Mouse (Mus musculus) E14TG2a.4 (cell line): Measurements from ENCODE around the gene B4galt1.

Experiments
- H3K27me3 ChIP-seq: 2 replicates; pipeline ENCODE4 v1.6.1; 2014; ENCODE audit warnings: low read length, control low read depth; ENCODE audit not compliant: insufficient read depth
- H3K36me3 ChIP-seq: 2 replicates; pipeline ENCODE4 v1.6.1; 2014; ENCODE audit warnings: low read length, control low read depth; ENCODE audit not compliant: insufficient read depth
- H3K4me1 ChIP-seq: replicated peaks from 2 replicates; pipeline ENCODE4 v1.6.1; 2014; ENCODE audit warnings: low read depth, low read length, control low read depth
- H3K4me3 ChIP-seq: replicated peaks from 2 replicates; pipeline ENCODE4 v1.5.1; 2014; ENCODE audit warnings: mild to moderate bottlenecking, low read length
- H3K9me3 ChIP-seq: 2 replicates; pipeline ENCODE4 v1.6.1; 2014; ENCODE audit warnings: low read length, control low read depth
- CTCF ChIP-seq: conservative IDR thresholded peaks from 2 replicates; pipeline ENCODE4 v1.5.1; 2014; ENCODE audit warnings: low read length
- NANOG ChIP-seq: IDR thresholded peaks from 2 replicates; pipeline ENCODE4 v1.6.1; 2014; ENCODE audit warnings: borderline replicate concordance, low read length, mixed read lengths
- POU5F1 ChIP-seq: IDR thresholded peaks from 2 replicates; pipeline ENCODE4 v1.6.1; 2014; ENCODE audit warnings: low read length, borderline replicate concordance

The B4galt1 gene

DNA sequence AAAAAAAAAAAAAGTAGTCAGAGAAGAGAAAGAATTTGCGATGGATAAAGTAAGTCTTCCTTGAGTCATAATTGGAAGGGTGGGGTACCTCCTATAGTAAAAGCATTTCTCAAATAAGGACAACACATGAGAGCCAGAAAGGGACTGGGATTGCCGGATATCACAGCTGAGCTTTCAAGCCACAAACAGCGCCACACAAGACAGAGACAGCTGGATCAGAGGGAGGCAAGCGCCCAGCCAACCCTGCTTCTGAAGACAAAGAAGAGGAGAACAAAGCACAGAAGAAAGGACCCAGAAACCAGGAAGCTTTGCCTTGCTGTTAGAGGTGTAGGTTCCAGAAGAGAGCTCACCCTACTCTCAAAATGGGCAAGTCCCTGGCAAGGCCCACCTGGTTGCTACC, 67.2 kb downstream of the B4galt1 start:
- TF ChIP-seq NANOG, result no peak
- no peak for TF ChIP-seq CTCF
- Histone ChIP-seq H3K36me3 (no peaks in the 10 kb centered on the region), H3K4me3 (no peak overlapping the region), H3K27me3 (no peaks in the 10 kb centered on the region), H3K4me1 (peaks cover 66% of the 10 kb centered on the region), H3K9me3 (no peaks in the 10 kb centered on the region)

DNA sequence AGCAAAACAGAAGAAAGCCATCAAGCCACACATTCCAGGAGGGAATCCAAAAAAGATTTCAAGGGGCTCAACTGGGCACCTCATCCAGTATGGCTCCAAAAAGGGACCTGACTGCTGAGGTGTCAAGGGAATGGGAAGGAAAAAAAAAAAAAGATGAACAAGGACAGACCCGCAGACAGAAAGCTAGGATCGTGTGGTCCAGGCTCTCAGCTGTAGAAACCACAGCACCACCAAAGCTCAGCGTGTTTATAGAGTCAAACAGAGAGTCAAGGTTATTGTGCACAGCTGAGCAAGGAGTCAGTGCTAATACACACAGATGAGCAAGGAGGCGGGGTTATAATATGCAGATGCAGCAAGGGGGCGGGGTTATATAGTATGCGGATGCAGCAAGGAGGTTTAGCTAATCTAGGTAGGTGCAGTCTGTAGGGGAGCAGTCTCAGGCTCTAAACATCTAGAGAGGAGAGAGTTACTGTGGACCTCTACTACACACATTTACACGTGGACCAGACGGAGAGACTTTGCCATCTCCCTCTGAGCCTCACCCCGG, 68.1 kb downstream of the B4galt1 start:
- peaks cover 75% of the 10 kb centered on the region for H3K4me1 ChIP-seq
- no peaks in the 10 kb centered on the region for H3K9me3 ChIP-seq
- H3K27me3 ChIP-seq, result no peaks in the 10 kb centered on the region
- no peaks in the 10 kb centered on the region for H3K36me3 ChIP-seq
- no peak overlapping the region; the same call in 1 of the 2 replicates for H3K4me3 ChIP-seq
- TF ChIP-seq POU5F1 (no peak), CTCF (no peak), NANOG (no peak)

DNA sequence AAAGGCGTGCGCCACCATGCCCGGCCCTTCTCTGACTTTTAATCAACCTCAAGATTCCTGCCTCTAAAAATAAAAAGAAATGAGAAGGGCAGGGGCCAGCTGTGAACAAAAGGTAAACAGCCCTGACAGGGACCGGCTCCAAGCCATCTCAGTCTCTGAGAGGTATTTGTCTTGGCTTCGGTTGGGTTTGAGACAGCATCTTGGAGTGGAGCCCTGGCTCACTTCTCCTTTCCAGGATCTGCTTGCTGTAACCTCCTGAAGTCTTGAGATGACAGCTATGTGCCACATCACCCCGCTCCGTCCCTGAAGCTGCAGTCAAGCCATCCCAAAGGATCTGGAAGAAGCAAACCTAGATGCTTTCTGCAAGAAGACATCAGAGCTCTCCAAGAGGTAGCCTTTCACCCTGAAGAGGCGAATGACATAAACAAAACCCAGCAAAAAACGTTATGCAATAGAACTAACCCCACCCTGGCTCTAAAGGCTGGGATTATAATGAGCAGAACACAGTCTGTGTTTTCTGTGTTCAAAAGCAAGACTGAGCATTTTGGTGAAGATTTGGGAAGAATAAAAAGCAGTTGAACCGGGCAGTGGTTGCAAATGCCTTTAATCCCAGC, 69.1 kb downstream of the B4galt1 start:
- Histone ChIP-seq H3K27me3 (no peaks in the 10 kb centered on the region), H3K4me3 (no peak overlapping the region), H3K9me3 (no peaks in the 10 kb centered on the region), H3K4me1 (peaks cover 83% of the 10 kb centered on the region), H3K36me3 (no peaks in the 10 kb centered on the region)
- no peak for TF ChIP-seq NANOG

DNA sequence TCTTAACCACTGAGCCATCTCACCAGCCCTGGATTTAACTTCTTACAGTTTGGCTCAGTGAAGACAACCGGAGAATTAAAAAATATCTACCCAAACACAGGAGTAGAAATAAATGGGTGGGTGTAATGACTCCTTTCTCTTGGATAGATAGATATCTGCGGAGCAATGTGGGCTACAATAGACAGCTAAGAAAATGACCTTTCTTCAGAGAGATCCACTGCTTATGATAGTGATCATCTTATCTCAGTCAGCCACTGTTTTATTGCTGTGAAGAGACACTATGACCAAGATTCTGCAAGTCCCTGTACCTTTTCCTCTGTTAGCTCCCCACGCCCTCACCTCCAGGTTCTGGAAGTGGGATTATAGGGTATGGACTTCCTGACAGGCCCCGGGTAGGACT, 70.8 kb downstream of the B4galt1 start:
- H3K4me3 ChIP-seq, result no peak overlapping the region
- TF ChIP-seq NANOG, result no peak
- TF ChIP-seq CTCF, result no peak
- peaks cover 93% of the 10 kb centered on the region for H3K4me1 ChIP-seq
- no peaks in the 10 kb centered on the region for H3K27me3 ChIP-seq
- no peaks in the 10 kb centered on the region for H3K9me3 ChIP-seq
- H3K36me3 ChIP-seq, result no peaks in the 10 kb centered on the region

DNA sequence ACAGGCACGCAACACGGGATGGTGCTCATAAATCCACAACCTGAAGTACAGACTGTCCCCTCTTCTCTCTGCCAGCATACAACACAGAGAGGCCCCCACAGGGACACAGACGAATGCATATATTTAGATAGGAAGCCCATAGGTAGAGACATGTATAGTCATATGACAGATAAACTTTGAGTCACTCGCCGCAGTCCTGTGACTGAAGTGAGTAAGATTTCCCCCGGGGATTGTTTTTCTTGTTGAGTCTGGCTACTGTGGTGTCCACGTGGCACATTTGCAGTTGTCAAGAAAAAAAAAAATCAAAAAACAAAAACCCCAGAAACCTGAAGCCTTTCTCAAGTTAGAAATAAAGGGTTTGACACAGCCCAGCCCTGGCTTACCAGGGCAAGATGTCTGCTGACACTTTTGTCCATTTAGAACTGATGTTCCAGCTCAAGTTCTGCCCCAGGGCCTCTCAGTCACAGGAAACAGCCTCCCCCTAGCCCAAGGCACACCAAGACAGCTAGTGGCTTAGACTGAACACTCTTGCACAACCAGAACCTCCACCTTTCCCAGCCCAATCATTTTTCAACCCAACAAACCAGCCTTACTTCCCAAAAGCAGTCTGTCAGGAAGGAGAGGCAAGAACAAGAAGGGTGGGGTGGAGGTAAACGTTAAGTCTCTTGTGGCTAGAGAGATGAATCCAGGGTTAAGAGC, 71.9 kb downstream of the B4galt1 start:
- TF ChIP-seq POU5F1 (no peak), CTCF (no peak), NANOG (no peak)
- Histone ChIP-seq H3K9me3 (no peaks in the 10 kb centered on the region), H3K4me3 (peak overlapping the region; percentile 58), H3K4me1 (peaks cover 94% of the 10 kb centered on the region), H3K36me3 (no peaks in the 10 kb centered on the region), H3K27me3 (no peaks in the 10 kb centered on the region)

DNA sequence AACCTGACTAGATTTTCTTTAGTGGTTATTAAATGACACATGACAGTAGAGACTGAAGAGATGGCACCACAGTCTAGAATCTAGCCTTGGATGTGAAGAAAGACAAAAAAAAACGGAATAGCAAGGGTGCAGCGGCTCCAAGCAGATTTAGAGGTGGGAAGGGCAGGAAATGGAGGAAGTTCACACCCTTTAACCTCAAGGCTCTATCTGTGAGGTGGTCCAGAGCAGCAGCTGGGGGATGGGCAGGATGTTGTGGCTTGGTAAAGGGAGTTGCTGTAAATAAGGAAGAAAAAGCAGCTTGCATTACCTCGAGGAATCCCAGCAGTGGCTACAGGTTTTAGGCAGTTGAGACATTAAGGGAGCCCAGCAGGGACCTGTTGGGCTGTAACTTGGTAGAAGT, 72.7 kb downstream of the B4galt1 start:
- no peaks in the 10 kb centered on the region for H3K27me3 ChIP-seq
- H3K4me3 ChIP-seq, result peak overlapping the region; percentile 58
- no peaks in the 10 kb centered on the region for H3K36me3 ChIP-seq
- no peak for TF ChIP-seq CTCF
- TF ChIP-seq NANOG, result no peak
- no peak for TF ChIP-seq POU5F1
- H3K9me3 ChIP-seq, result no peaks in the 10 kb centered on the region
- H3K4me1 ChIP-seq, result peaks cover 95% of the 10 kb centered on the region

DNA sequence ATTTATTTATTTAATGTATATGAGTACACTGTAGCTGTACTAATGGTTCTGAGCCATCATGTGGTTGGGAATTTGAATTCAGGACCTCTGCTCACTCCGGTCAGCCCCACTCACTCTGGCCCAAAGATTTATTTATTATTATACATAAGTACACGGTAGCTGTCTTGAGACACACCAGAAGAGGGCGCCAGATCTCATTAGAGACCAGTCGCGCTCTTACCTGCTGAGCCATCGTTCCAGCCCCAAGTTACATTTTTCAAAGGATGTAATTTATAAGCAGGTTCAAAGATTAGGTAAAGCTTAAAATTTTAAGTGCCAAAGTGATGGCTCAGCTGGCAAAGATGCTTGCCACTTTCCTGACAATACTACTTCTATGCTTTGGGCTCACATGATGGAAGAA, 75.1 kb downstream of the B4galt1 start:
- Histone ChIP-seq H3K27me3 (no peaks in the 10 kb centered on the region), H3K4me1 (peaks cover 92% of the 10 kb centered on the region), H3K4me3 (0 out of 2 replicates have a peak overlapping the region, but pooled peaks have one; percentile 29), H3K9me3 (no peaks in the 10 kb centered on the region), H3K36me3 (no peaks in the 10 kb centered on the region)
- TF ChIP-seq CTCF (peak; percentile 45), NANOG (no peak)

DNA sequence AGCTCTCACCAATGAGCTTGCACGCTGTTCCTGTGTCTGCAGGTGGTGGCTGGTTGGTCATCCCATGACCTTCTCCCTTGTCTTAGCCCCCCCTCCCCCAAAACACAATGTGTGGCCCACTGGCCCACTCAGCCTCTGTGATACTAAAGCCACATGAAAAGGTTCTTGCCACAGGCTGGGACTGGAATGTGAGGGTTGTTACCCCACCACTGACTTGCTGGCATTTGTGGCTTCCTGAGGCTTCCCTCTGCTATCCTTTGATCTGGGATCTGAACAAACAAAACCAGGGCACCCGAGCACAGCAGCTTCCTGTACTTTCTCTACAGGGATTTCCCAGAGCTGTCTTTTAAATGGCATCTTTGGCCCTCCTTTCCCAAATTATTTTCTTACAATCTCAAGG, 76.7 kb downstream of the B4galt1 start:
- no peaks in the 10 kb centered on the region for H3K36me3 ChIP-seq
- TF ChIP-seq CTCF (no peak), NANOG (no peak), POU5F1 (no peak)
- H3K4me1 ChIP-seq, result peaks cover 88% of the 10 kb centered on the region
- H3K4me3 ChIP-seq, result no peak overlapping the region
- no peaks in the 10 kb centered on the region for H3K9me3 ChIP-seq
- H3K27me3 ChIP-seq, result no peaks in the 10 kb centered on the region

DNA sequence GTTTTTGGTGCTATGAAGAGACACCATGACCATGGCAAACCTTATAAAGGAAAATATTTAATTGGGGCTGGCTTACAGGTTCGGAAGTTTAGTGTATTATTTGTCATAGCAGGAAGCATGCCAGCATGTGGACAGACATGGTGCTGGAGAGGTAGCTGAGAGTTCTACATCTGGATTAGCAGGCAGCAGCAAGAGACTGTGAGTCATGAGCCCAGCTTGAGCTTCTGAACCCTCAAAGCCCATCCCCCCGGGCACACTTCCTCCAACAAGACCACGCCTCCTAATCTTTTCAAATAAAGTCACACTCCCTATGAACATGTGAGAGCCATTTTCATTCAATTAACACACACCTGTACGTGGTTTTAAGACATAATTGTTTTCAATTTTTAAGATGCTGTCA, 77.4 kb downstream of the B4galt1 start:
- Histone ChIP-seq H3K36me3 (no peaks in the 10 kb centered on the region), H3K4me1 (peaks cover 88% of the 10 kb centered on the region), H3K27me3 (no peaks in the 10 kb centered on the region), H3K9me3 (no peaks in the 10 kb centered on the region), H3K4me3 (no peak overlapping the region)
- no peak for TF ChIP-seq POU5F1
- no peak for TF ChIP-seq CTCF
- no peak for TF ChIP-seq NANOG
